Mouse (Mus musculus) limb, embryonic 10.5 days (tissue): ENCODE results near the gene Syn3. TPM values are rescaled to one million over a fixed set of nuclear protein-coding genes. Genes with fewer than 3 reads are reported as not detected.

Experiments
- DNase-seq: peaks from one replicate; pipeline ENCODE4 v3.0.0-alpha.2; 2017; ENCODE audit warnings: low spot score
- H3K27ac ChIP-seq: fragments of 300-500 bp; sonication (generic); 2 replicates; pipeline ENCODE4 v1.5.1; 2016; ENCODE audit warnings: mild to moderate bottlenecking
- H3K27me3 ChIP-seq: fragments of 300-500 bp; sonication (generic); 2 replicates; pipeline ENCODE4 v1.6.1; 2016; ENCODE audit warnings: low read depth, mild to moderate bottlenecking; ENCODE audit not compliant: poor library complexity, severe bottlenecking
- H3K36me3 ChIP-seq: fragments of 300-500 bp; sonication (generic); 2 replicates; pipeline ENCODE4 v1.6.1; 2016; ENCODE audit warnings: mild to moderate bottlenecking, moderate library complexity
- H3K4me1 ChIP-seq: fragments of 300-500 bp; sonication (generic); 2 replicates; pipeline ENCODE4 v1.6.1; 2016
- H3K4me3 ChIP-seq: fragments of 300-500 bp; sonication (generic); 2 replicates; pipeline ENCODE4 v1.5.1; 2016; ENCODE audit warnings: mild to moderate bottlenecking, moderate library complexity
- H3K9me3 ChIP-seq: fragments of 300-500 bp; sonication (generic); replicated peaks from 2 replicates; pipeline ENCODE4 v1.6.1; 2016; ENCODE audit warnings: mild to moderate bottlenecking
- WGBS: fragments of 180-500 bp; shearing (Covaris S2); methylation state at CpG from one replicate; pipeline ENCODE4 v1.1.7; 2016; 5-methylcytosine and 5-hydroxymethylcytosine counted together
- polyA plus RNA-seq: library from polyadenylated mRNA; unstranded; fragments of >200 nt; fragmentation: Nextera tagmentation; extraction: Ambion mirVana; gene quantifications from 2 replicates; pipeline ENCODE4 v1.2.1, GENCODE M21; 2016

The Syn3 gene
- polyA plus RNA-seq, 1 experiment from 2014 or later: 3.6 TPM

GRCm38 (mm10) chr10:86021408-86021748, 477.3 kb downstream of the Syn3 start:
- Histone ChIP-seq H3K36me3 (0 out of 2 replicates have a peak, but pooled peaks cover 5% of the 10 kb centered on the region), H3K4me1 (peaks cover 13% of the 10 kb centered on the region), H3K27me3 (no peaks in the 10 kb centered on the region), H3K27ac (no peak overlapping the region), H3K9me3 (no peaks in the 10 kb centered on the region), H3K4me3 (peak overlapping the region; percentile 76)
- under 1% methylated on average over 3 of the region's 3 CpGs for WGBS
- no peak for DNase-seq

DNA sequence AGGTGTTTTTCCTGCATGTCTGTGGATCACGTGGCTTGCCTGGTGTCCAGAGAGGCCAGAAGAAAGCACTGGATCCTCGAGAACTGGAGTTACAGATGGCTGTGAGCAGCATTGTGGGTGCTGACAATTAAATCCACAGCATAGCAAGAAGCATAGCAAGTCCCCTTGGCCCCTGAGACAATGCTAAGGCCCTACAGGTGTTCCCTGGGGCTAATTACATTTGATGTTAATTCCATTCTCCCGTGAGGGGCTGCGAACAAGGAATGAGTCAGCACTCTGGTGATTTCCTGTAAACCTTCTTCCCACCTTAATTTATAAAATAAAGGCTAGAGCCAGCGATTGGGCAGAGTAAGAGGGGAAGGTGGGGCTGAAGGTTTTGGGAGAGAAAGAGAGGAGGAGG, 479.9 kb downstream of the Syn3 start:
- H3K36me3 ChIP-seq: no peaks in the 10 kb centered on the region
- H3K4me3 ChIP-seq: no peak overlapping the region
- DNase-seq: no peak
- H3K9me3 ChIP-seq: no peaks in the 10 kb centered on the region
- no peaks in the 10 kb centered on the region for H3K27me3 ChIP-seq
- no peak overlapping the region for H3K27ac ChIP-seq
- peaks cover 13% of the 10 kb centered on the region for H3K4me1 ChIP-seq
- WGBS: 37% methylated on average over 5 of the region's 5 CpGs

GRCm38 (mm10) chr10:86017781-86018180, 480.9 kb downstream of the Syn3 start:
- Histone ChIP-seq H3K27ac (no peak overlapping the region), H3K36me3 (no peaks in the 10 kb centered on the region)
- WGBS: 91% methylated on average over 7 of the region's 7 CpGs

DNA sequence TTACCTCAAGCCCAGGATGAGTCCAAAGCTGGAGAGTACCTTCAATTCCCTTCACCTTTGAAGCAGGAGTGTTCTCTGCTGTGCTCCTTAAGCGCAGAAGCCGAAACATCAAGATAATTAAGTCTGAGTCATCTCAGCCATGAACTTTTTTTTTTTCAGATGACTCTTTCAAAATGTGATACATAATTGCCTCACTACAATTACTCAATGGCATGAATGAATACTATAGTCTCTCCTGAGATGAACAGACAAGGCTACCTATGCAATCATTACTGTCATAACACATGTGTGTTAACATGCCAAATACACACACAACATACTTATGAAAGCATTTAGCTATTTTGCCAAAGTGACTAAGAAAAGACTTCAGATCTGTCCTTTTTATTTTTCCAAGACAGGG, 486.9 kb downstream of the Syn3 start, which contains the start of gene Bpifc:
Gene Bpifc, minus strand, starts transcription at position 115 of the 400 bp plus-strand sequence.
- no peak for DNase-seq

More at GRCm38 (mm10) chr10:86017781-86018180, 480.9 kb downstream of the Syn3 start:
- H3K4me1 ChIP-seq: peaks cover 11% of the 10 kb centered on the region
- no peaks in the 10 kb centered on the region for H3K9me3 ChIP-seq
- no peak overlapping the region for H3K4me3 ChIP-seq
- no peaks in the 10 kb centered on the region for H3K27me3 ChIP-seq
- no peak for DNase-seq

DNA sequence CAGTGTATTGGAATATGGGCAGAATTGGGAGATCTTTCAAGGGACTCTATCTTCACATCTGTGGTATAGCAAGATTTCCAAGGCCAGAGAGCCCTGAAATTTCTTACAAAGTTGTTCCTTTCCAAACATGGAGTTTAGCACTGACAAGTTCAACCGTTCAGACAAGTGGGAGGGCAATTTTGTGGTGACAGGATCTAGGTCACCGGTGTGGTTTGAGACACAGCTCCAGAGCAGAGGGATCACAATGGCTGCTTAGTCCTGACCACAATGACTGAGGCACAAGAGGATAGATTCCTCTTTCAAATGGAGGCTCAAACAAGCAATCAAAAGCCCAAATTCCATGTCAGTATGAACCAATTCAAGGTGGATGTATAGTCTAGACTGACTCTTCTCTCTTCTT, 487.5 kb downstream of the Syn3 start:
- 87% methylated on average over 2 of the region's 2 CpGs for WGBS
- Histone ChIP-seq H3K9me3 (no peaks in the 10 kb centered on the region), H3K27ac (no peak overlapping the region), H3K4me3 (no peak overlapping the region), H3K36me3 (no peaks in the 10 kb centered on the region), H3K4me1 (no peaks in the 10 kb centered on the region), H3K27me3 (no peaks in the 10 kb centered on the region)
- no peak for DNase-seq

More for the DNA sequence above, 486.9 kb downstream of the Syn3 start, which contains the start of gene Bpifc:
- no peaks in the 10 kb centered on the region for H3K27me3 ChIP-seq
- H3K4me3 ChIP-seq: no peak within 1 kb of the TSS
- no peaks in the 10 kb centered on the region for H3K36me3 ChIP-seq
- 99% methylated on average over 2 of the region's 2 CpGs for WGBS
- H3K9me3 ChIP-seq: no peaks in the 10 kb centered on the region
- no peaks in the 10 kb centered on the region for H3K4me1 ChIP-seq
- no peak within 1 kb of the TSS for H3K27ac ChIP-seq

GRCm38 (mm10) chr10:86010636-86011035, 488.1 kb downstream of the Syn3 start:
- Histone ChIP-seq H3K9me3 (no peaks in the 10 kb centered on the region), H3K27ac (no peak overlapping the region), H3K27me3 (no peaks in the 10 kb centered on the region), H3K36me3 (no peaks in the 10 kb centered on the region), H3K4me3 (no peak overlapping the region), H3K4me1 (no peaks in the 10 kb centered on the region)
- 24% methylated on average over 6 of the region's 6 CpGs for WGBS
- no peak for DNase-seq

GRCm38 (mm10) chr10:86009688-86010087, 489.0 kb downstream of the Syn3 start:
- H3K4me1 ChIP-seq: no peaks in the 10 kb centered on the region
- H3K36me3 ChIP-seq: no peaks in the 10 kb centered on the region
- H3K27me3 ChIP-seq: no peaks in the 10 kb centered on the region
- no peaks in the 10 kb centered on the region for H3K9me3 ChIP-seq
- DNase-seq: no peak
- WGBS: 89% methylated on average over 2 of the region's 2 CpGs
- no peak overlapping the region for H3K4me3 ChIP-seq
- H3K27ac ChIP-seq: no peak overlapping the region

- H3K4me1 ChIP-seq: no peaks in the 10 kb centered on the region
- H3K36me3 ChIP-seq: no peaks in the 10 kb centered on the region
- no peaks in the 10 kb centered on the region for H3K27me3 ChIP-seq
- no peak overlapping the region for H3K27ac ChIP-seq
- 87% methylated on average over 5 of the region's 5 CpGs for WGBS
- DNase-seq: no peak
- H3K9me3 ChIP-seq: no peaks in the 10 kb centered on the region
- H3K4me3 ChIP-seq: no peak overlapping the region
Measured at GRCm38 (mm10) chr10:86006455-86006854, 492.2 kb downstream of the Syn3 start.

Other genes starting within 250 kb of the Syn3 start
- gene Timp3, start 198.5 kb downstream of the Syn3 start, polyA plus RNA-seq: 28.9 and 43.5 TPM in 2 replicates
- 590 and 620 TPM in 2 replicates for gene Hsp90b1, start 206.6 kb upstream of the Syn3 start, polyA plus RNA-seq
- 1.9 and 2.7 TPM in 2 replicates for gene Ttc41, start 206.9 kb upstream of the Syn3 start, polyA plus RNA-seq